Mouse (Mus musculus) left cerebral cortex, postnatal 14 days (tissue): ENCODE data around the gene Hist1h2bh. TPM values are rescaled to one million over a fixed set of nuclear protein-coding genes. Genes with fewer than 3 reads are reported as not detected.
"Not testable (repeated sequence)": the region's sequence is repeated elsewhere in the genome, so short reads cannot be mapped to it uniquely, and the experiment has no call there.

Experiments
- DNase-seq, 2 experiments: peaks; one replicate each; pipeline ENCODE4 v3.0.0; 2021 to 2022; ENCODE audit warnings: low spot score in 2 of 2, mixed read lengths in 1 of 2
- intact Hi-C: fragments of 180-260 bp; cut with DNase I; formaldehyde crosslinking; loops from one replicate; pipeline ENCODE4 v1.15.1; 2025
- total RNA-seq, 2 experiments: library from RNA; stranded (reverse); gene quantifications; 2 replicates each; pipeline ENCODE4 v1.2.3; 2021

The Hist1h2bh gene
- total RNA-seq, 2 experiments from 2014 or later, result 0.91 to 0.92 TPM

GRCm38 (mm10) chr13:23554925-23555838 is 12.0 kb upstream of the Hist1h2bh start:
- intact Hi-C loops, result no loop called here

DNA sequence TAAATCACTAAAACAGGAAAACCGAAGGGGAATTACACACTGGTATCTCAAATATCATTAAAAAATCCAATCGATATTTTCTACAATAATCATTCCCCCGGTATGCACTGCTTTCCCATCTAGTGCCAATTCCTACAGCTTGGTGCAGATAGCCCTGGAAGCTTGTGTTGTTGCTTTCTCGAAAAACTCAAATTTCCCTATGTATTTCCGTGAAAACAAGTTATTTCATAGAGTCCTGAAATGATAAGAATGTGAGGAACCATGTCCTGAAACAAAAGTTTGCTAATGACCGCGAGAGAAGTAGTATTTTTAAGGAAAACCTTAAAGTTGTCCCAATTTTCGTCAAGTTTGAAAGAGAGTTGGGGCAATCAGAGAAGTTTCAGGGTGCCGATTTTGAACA is 11.2 kb upstream of the Hist1h2bh start:
- intact Hi-C loops, result no loop called here
- DNase-seq, result no peak

More at GRCm38 (mm10) chr13:23554925-23555838, 12.0 kb upstream of the Hist1h2bh start:
- DNase-seq, result peak; percentile 62 to 82

- no peak for DNase-seq
- intact Hi-C loops, result no loop called here
Measured at GRCm38 (mm10) chr13:23552962-23553361, 9.8 kb upstream of the Hist1h2bh start, which contains the start of gene Hist1h1d. Gene Hist1h1d (plus strand): TSS chr13:23553262.

- intact Hi-C loops, result no loop called here
- DNase-seq, result no peak
Measured at GRCm38 (mm10) chr13:23551931-23552914, 9.0 kb upstream of the Hist1h2bh start.

DNA sequence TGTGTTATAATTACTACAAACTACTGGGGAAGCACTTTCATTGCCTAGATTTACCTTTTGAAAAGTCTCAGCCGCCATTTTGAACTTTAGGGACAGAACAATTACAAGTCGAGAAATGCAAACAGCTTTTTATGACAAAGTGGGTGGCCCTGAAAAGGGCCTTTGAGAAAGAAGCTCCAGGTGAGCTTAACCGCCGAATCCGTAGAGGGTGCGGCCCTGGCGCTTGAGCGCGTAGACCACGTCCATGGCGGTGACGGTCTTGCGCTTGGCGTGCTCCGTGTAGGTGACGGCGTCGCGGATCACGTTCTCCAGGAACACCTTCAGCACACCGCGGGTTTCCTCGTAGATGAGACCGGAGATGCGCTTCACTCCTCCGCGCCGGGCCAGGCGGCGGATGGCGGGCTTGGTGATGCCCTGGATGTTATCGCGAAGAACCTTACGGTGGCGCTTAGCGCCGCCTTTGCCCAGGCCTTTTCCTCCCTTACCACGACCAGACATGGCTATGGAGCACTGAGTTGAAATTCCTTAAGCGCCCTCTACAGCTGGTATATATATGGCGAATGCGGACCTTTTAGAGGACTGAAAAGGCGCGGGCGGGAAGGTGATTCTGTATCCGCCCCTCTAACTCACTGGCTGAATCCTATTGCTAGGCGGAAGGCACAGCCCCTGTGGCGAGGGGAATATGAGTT is 8.1 kb upstream of the Hist1h2bh start, which contains the start of gene Hist1h4f:
Gene Hist1h4f, minus strand, starts transcription at position 503 of the 689 bp plus-strand sequence.
- DNase-seq, result peak; percentile 91 to 92
- intact Hi-C loops, result not testable (repeated sequence)

DNA sequence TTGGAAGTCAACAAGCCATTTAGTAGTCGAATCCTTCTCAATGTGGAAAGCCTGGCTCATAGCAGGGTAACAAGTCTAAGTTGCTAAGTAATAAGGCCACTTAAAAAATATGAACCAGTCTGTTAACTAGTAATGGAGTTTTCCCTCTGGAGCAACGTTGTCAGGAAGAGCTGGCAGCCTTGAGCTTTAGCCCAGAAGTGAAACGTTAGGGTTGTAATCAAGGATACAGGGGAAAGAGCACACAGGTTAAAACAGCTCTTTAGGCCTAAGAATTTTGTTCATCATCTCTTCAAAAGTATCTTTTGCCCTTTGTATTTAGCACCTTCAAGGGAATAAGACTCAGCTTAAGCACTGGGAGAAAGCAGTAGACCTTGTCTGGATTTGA is 7.6 kb upstream of the Hist1h2bh start:
- no peak for DNase-seq
- intact Hi-C loops, result no loop called here

GRCm38 (mm10) chr13:23546694-23547093 is 3.5 kb upstream of the Hist1h2bh start:
- no peak for DNase-seq
- intact Hi-C loops, result no loop called here

- intact Hi-C loops, DNase-seq: not testable (repeated sequence)
Measured at GRCm38 (mm10) chr13:23544787-23545120, 1.6 kb upstream of the Hist1h2bh start.

DNA sequence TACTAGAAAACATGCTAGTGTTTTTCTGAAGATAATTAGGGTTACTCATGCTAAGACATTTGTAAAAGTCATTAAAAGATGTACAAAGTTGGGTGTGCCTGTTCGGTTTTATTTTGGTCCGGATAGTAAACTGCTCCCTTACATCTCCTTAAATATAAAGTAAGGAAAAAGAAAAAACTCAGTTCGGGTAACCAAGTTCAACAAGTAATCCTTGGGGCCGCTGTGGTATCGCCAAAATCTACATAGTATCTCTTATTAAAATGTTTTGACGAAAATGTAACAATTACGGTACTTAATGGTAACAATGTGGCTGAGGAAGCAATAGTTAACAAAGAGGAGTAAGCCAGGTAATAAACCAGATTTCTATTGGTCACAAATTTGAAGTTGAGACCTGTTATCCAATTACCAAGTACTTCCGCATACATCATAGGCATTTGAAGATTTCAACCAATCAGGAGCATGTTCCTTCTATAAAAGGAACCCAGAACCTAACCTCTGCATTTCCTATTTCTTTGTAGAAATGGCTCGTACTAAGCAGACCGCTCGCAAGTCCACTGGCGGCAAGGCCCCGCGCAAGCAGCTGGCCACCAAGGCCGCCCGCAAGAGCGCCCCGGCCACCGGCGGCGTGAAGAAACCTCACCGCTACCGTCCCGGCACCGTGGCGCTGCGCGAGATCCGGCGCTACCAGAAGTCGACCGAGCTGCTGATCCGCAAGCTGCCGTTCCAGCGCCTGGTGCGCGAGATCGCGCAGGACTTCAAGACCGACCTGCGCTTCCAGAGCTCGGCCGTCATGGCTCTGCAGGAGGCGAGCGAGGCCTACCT is 984 bp upstream of the Hist1h2bh start, which contains the start of gene Hist1h3f:
Gene Hist1h3f, plus strand, starts transcription at position 88 of the 822 bp plus-strand sequence.
- DNase-seq, result peak; percentile 84 to 96

GRCm38 (mm10) chr13:23542225-23542980 is 789 bp downstream of the Hist1h2bh start:
- DNase-seq, intact Hi-C loops: not testable (repeated sequence)

More for the DNA sequence above, 984 bp upstream of the Hist1h2bh start, which contains the start of gene Hist1h3f:
- intact Hi-C loops, result no loop called here

DNA sequence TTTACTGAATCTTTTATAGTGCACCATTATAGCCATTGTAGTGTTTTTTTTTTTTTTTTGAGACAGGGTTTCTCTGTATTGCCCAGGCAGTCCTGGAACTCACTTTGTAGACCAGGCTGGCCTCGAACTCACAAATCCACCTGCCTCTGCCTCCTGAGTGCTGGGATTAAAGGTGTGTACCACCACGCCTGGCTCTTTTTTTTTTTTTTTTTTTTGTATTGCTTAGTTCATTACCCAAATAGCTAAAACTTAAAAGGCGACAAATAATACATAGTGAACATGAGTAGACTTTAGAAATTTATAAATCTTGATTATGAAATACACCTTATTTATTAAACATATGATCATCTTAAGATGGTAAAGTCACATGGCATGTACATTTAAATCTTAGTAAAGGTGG is 1.7 kb downstream of the Hist1h2bh start:
- no peak for DNase-seq
- intact Hi-C loops, result no loop called here

DNA sequence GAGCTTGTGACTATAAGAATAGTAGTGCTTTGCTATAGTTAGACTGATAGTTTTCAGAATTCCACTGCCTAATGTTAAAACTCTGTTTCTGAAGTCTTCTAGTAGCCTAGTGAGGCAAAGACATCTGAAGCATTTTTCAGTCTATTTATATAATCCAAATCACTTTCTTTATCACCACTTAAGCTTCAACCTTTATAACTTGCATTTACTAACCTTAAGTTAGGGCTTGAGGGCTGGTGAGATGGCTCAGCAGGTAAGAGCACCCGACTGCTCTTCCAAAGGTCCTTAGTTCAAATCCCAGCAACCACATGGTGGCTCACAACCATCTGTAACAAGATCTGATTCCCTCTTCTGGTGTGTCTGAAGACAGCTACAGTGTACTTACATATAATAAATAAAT is 3.4 kb downstream of the Hist1h2bh start:
- intact Hi-C loops, result loop anchor here (10.0 kb wide), 1 partner anchor 1825 kb away; the partner anchor contains the start of genes Hist1h2ai, Hist1h2bl and Hist1h3h
- DNase-seq, result not testable (repeated sequence)

GRCm38 (mm10) chr13:23538249-23538648 is 4.9 kb downstream of the Hist1h2bh start:
- intact Hi-C loops, result loop anchor here (10.0 kb wide), 1 partner anchor 1823 kb away; the partner anchor contains the start of genes Hist1h2ai, Hist1h2bl and Hist1h3h
- DNase-seq, result no peak

DNA sequence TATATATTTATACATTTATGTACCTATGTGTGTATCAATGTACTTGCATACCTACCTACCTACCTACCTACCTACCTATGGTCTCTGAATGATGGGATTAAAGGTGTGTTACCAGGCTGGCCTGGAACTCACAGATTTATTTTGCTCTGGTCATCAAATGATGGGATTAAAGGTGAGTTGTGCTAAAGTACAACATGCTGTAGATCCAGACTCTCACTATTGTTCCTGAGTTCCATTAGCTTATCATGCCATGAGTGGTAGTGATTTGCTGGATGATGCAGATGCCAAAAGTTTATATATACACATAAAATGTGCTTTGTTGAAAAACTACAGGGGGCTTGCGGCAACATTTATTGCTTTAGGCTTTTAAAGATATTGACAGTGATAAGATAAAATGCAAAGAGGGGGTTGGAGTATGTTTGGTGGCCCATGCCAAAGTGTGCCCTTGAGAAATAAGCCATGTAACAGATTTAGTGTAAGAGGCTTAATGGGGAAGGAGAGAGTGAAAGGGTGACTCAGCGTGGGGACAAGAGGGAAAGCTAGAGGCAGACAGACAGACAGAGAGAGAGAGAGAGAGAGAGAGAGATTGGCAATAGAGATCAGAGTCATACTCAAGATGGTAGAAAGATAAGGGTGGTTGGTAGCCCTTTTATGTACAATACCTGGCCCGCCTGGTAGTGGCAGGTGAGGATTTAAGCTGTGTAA is 6.0 kb downstream of the Hist1h2bh start:
- intact Hi-C loops, result loop anchor here (10.0 kb wide), 1 partner anchor 1822 kb away; the partner anchor contains the start of genes Hist1h2ai, Hist1h2bl and Hist1h3h
- no peak for DNase-seq

DNA sequence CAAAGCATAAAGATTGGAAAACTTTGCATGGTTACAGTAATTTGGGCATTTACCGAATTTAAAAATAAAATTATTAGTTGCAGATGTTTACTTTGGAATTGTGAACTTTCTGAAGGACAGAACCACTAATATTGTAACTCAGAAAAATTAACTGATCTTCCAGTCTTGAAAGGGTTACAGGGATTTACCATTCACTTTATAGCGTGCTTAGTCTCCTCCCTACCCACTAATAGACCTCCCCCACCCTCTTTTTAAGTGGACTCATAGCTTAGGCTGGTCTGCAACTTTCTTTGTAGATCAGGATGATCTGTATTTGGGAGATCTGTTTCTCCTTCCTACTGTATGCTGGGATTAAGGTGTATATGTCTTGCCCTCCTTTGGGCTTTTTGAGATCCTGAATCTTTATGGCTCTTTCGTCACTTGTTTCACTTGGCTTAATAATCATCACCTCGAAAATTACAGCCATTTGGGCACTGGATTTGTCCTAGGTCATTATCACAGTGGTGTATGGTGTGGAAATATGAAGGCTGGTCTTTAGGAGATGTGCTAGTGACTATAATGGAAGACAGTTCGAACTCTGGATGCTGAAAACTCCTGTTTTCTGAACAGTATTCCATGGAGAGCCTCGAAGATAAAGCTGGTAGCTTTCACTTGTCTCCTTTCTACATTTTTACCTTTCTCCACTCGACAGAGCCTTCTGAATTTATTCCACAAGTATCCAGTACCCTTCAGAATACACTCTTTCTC is 6.9 kb downstream of the Hist1h2bh start:
- intact Hi-C loops, result loop anchor here (10.0 kb wide), 1 partner anchor 1821 kb away; the partner anchor contains the start of genes Hist1h2ai, Hist1h2bl and Hist1h3h
- no peak for DNase-seq
